Comparison of ENCODE assay signal across 23 mouse cellular contexts in the genomic region with DNA sequence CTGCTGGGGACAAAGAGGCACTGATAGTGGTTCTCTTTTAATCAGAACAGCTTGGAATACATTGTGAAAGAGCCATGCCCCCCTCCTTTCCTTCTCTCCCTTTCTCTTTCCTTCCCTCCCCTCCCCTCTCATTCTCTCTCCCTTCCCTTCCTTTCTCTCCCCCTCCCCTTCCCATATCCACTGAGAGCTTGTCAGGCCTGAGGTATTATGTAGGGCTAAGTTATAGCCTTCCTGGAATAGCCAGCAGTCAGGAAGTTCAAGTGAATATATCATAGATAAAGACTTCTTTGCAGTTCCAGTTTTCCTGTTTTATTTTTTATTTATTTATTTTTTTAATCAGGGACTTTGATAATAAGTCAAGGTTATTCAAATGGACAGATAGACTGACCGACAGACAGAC.
DNase-seq lines count a peak whose midpoint lies in the region; ATAC-seq and TF ChIP-seq lines count a peak whose summit lies in the region.
"Had no signal": no experiment of that assay in that cellular context is flagged by ENCODE, and none has a peak within 500 bp of the region (broad histone marks: within the 10 kb centered on the region; RNA-seq: fewer than 3 reads in every experiment).

No protein-coding gene starts in this region.

- no peaks in the 10 kb centered on the region for H3K27me3 ChIP-seq in kidney, embryonic 16.5 days (ENCODE audit: insufficient read depth, low read length)
- H3K27me3 ChIP-seq in kidney, embryonic 14.5 days (ENCODE audit: control insufficient read depth, insufficient read depth, low read length): no peaks in the 10 kb centered on the region
- H3K27me3 ChIP-seq in forebrain, embryonic 15.5 days: no peaks in the 10 kb centered on the region
- no peaks in the 10 kb centered on the region for H3K27me3 ChIP-seq in forebrain, postnatal 0 days (ENCODE audit: insufficient read depth, low read length)
- H3K27me3 ChIP-seq in midbrain, embryonic 14.5 days (ENCODE audit: control insufficient read depth, insufficient read depth, low read length): no peaks in the 10 kb centered on the region
- no peaks in the 10 kb centered on the region for H3K27me3 ChIP-seq in lung, postnatal 0 days (replicated peaks; ENCODE audit: insufficient read depth, low read length)
- H3K27me3 ChIP-seq: embryonic facial prominence, embryonic 15.5 days; megakaryocyte, embryonic 14.5 days had no signal

- no peak overlapping the region for H3K4me2 ChIP-seq in kidney, embryonic 16.5 days (replicated peaks; ENCODE audit: low read depth, low read length)
- H3K4me2 ChIP-seq in kidney, embryonic 14.5 days (replicated peaks; ENCODE audit: low read depth, low read length): no peak overlapping the region
- H3K4me2 ChIP-seq in forebrain, embryonic 15.5 days (replicated peaks): no peak overlapping the region
- no peak overlapping the region for H3K4me2 ChIP-seq in forebrain, postnatal 0 days (ENCODE audit: low read depth)
- H3K4me2 ChIP-seq in midbrain, embryonic 14.5 days (ENCODE audit: low read length): no peak overlapping the region
- no peak overlapping the region for H3K4me2 ChIP-seq in lung, postnatal 0 days (replicated peaks; ENCODE audit: low read depth, low read length)
- H3K4me2 ChIP-seq: embryonic facial prominence, embryonic 15.5 days had no signal

- H3K27ac ChIP-seq in kidney, embryonic 16.5 days (ENCODE audit: low read length): no peak overlapping the region
- no peak overlapping the region for H3K27ac ChIP-seq in kidney, embryonic 14.5 days (ENCODE audit: low read depth, low read length)
- peak overlapping the region; percentile 88 for H3K27ac ChIP-seq in forebrain, embryonic 15.5 days (replicated peaks)
- peak overlapping the region; percentile 69 for H3K27ac ChIP-seq in forebrain, postnatal 0 days (ENCODE audit: low read depth, low read length)
- peak overlapping the region; percentile 91 for H3K27ac ChIP-seq in midbrain, embryonic 14.5 days (replicated peaks; ENCODE audit: low read depth, low read length)
- H3K27ac ChIP-seq in lung, postnatal 0 days (ENCODE audit: low read length): no peak overlapping the region
- H3K27ac ChIP-seq: embryonic facial prominence, embryonic 15.5 days; heart, embryonic 10.5 days had no signal

- H3K9ac ChIP-seq in kidney, embryonic 16.5 days (replicated peaks; ENCODE audit: low read length): no peak overlapping the region
- no peak overlapping the region for H3K9ac ChIP-seq in kidney, embryonic 14.5 days (ENCODE audit: low read depth, low read length)
- H3K9ac ChIP-seq in forebrain, embryonic 15.5 days (replicated peaks): no peak overlapping the region
- H3K9ac ChIP-seq in forebrain, postnatal 0 days: no peak overlapping the region
- no peak overlapping the region for H3K9ac ChIP-seq in midbrain, embryonic 14.5 days (replicated peaks; ENCODE audit: low read length)
- H3K9ac ChIP-seq in lung, postnatal 0 days (replicated peaks; ENCODE audit: low read depth): no peak overlapping the region
- H3K9ac ChIP-seq: embryonic facial prominence, embryonic 15.5 days; liver, postnatal 0 days had no signal

- 27% methylated on average over 1 of the region's 1 CpGs for WGBS in kidney, embryonic 16.5 days
- 21% methylated on average over 1 of the region's 1 CpGs for WGBS in kidney, embryonic 14.5 days
- 87% methylated on average over 1 of the region's 1 CpGs for WGBS in forebrain, embryonic 15.5 days
- 94% methylated on average over 1 of the region's 1 CpGs for WGBS in forebrain, postnatal 0 days
- 98% methylated on average over 1 of the region's 1 CpGs for WGBS in midbrain, embryonic 14.5 days
- WGBS in lung, postnatal 0 days: 74% methylated on average over 1 of the region's 1 CpGs

- ATAC-seq in kidney, embryonic 16.5 days (ENCODE audit: low FRiP score, low TSS enrichment): 0 out of 2 replicates have a peak, but pooled peaks have one; percentile 57
- ATAC-seq in kidney, embryonic 14.5 days (ENCODE audit: low FRiP score, low TSS enrichment): no peak
- ATAC-seq in forebrain, embryonic 15.5 days (replicated peaks): no peak
- no peak for ATAC-seq in forebrain, postnatal 0 days
- no peak for ATAC-seq in midbrain, embryonic 14.5 days (ENCODE audit: low FRiP score, low TSS enrichment)
- no peak for ATAC-seq in lung, postnatal 0 days
- no peak for ATAC-seq in activated CD4-positive, CD25-positive, alpha-beta regulatory T cell, adult 4 months
- ATAC-seq: liver, postnatal 0 days; Patski had no signal

- TF ChIP-seq CTCF in forebrain, postnatal 0 days (IDR thresholded peaks at IDR 0.05; ENCODE audit: low read depth): no peak
- no peak for TF ChIP-seq CTCF in lung, postnatal 0 days (IDR thresholded peaks at IDR 0.05)

- no peaks in the 10 kb centered on the region for H3K36me3 ChIP-seq in kidney, embryonic 16.5 days (ENCODE audit: insufficient read depth, low read length)
- H3K36me3 ChIP-seq in kidney, embryonic 14.5 days (ENCODE audit: control insufficient read depth, insufficient read depth, low read length): no peaks in the 10 kb centered on the region
- no peaks in the 10 kb centered on the region for H3K36me3 ChIP-seq in forebrain, embryonic 15.5 days
- H3K36me3 ChIP-seq in forebrain, postnatal 0 days (ENCODE audit: insufficient read depth): no peaks in the 10 kb centered on the region
- H3K36me3 ChIP-seq in midbrain, embryonic 14.5 days (ENCODE audit: control insufficient read depth, insufficient read depth, low read length): no peaks in the 10 kb centered on the region
- no peaks in the 10 kb centered on the region for H3K36me3 ChIP-seq in lung, postnatal 0 days (ENCODE audit: insufficient read depth, low read length)
- H3K36me3 ChIP-seq: embryonic facial prominence, embryonic 15.5 days; heart, embryonic 10.5 days had no signal

- peaks cover 5% of the 10 kb centered on the region; the same call in 1 of the 2 replicates for H3K4me1 ChIP-seq in kidney, embryonic 16.5 days (ENCODE audit: insufficient read depth, low read length)
- H3K4me1 ChIP-seq in kidney, embryonic 14.5 days (ENCODE audit: control insufficient read depth, insufficient read depth, low read length): peaks cover 2% of the 10 kb centered on the region; the same call in 1 of the 2 replicates
- H3K4me1 ChIP-seq in forebrain, embryonic 15.5 days: peaks cover 48% of the 10 kb centered on the region
- H3K4me1 ChIP-seq in forebrain, postnatal 0 days (ENCODE audit: insufficient read depth): peaks cover 23% of the 10 kb centered on the region
- H3K4me1 ChIP-seq in midbrain, embryonic 14.5 days (ENCODE audit: control insufficient read depth, insufficient read depth, low read length): peaks cover 32% of the 10 kb centered on the region
- H3K4me1 ChIP-seq in lung, postnatal 0 days (ENCODE audit: insufficient read depth, low read depth, low read length): no peaks in the 10 kb centered on the region
- H3K4me1 ChIP-seq: megakaryocyte, embryonic 14.5 days had no signal

- TF ChIP-seq EP300 in lung, postnatal 0 days (IDR thresholded peaks at IDR 0.05): no peak

- no peak overlapping the region for H3K4me3 ChIP-seq in kidney, embryonic 16.5 days (ENCODE audit: low read length)
- H3K4me3 ChIP-seq in kidney, embryonic 14.5 days (ENCODE audit: low read length): no peak overlapping the region
- H3K4me3 ChIP-seq in forebrain, embryonic 15.5 days: no peak overlapping the region
- no peak overlapping the region for H3K4me3 ChIP-seq in forebrain, postnatal 0 days (ENCODE audit: low read depth, low read length)
- no peak overlapping the region for H3K4me3 ChIP-seq in midbrain, embryonic 14.5 days (replicated peaks; ENCODE audit: low read depth, low read length)
- H3K4me3 ChIP-seq in lung, postnatal 0 days (ENCODE audit: low read depth, low read length): no peak overlapping the region
- H3K4me3 ChIP-seq: embryonic facial prominence, embryonic 15.5 days; heart, embryonic 10.5 days; megakaryocyte, embryonic 14.5 days; myocyte had no signal

- DNase-seq in forebrain, postnatal 0 days: no peak
- no peak for DNase-seq in midbrain, embryonic 14.5 days
- DNase-seq in cerebellum, adult 9-11 months: no peak
- no peak for DNase-seq in lung, postnatal 0 days (ENCODE audit: low spot score)
- DNase-seq: adrenal gland, postnatal 14 days; cerebellum, adult 11 months; cerebellum, postnatal 25 days; embryo, embryonic 11 days; kidney, adult 8-10 months; layer of hippocampus, postnatal 36 days; liver, postnatal 0 days; lung, postnatal 14 days; retina, postnatal 1 day; thymus, adult 2 months had no signal

- no peaks in the 10 kb centered on the region for H3K9me3 ChIP-seq in kidney, embryonic 16.5 days (ENCODE audit: low read length)
- H3K9me3 ChIP-seq in kidney, embryonic 14.5 days (ENCODE audit: control insufficient read depth, low read length): no peaks in the 10 kb centered on the region
- no peaks in the 10 kb centered on the region for H3K9me3 ChIP-seq in forebrain, embryonic 15.5 days
- H3K9me3 ChIP-seq in forebrain, postnatal 0 days (ENCODE audit: low read length): no peaks in the 10 kb centered on the region
- no peaks in the 10 kb centered on the region for H3K9me3 ChIP-seq in midbrain, embryonic 14.5 days (ENCODE audit: control insufficient read depth, low read length)
- H3K9me3 ChIP-seq in lung, postnatal 0 days (ENCODE audit: low read length): no peaks in the 10 kb centered on the region
- H3K9me3 ChIP-seq: embryonic facial prominence, embryonic 15.5 days; heart, embryonic 10.5 days had no signal

Comparison
In these comparisons a context has a peak if more than half of its experiments do, and no peak if none do; other contexts are left out.
1. H3K27ac ChIP-seq: peak in forebrain, embryonic 15.5 days (single experiment), forebrain, postnatal 0 days (single experiment) and midbrain, embryonic 14.5 days (single experiment); none in kidney, embryonic 16.5 days (single experiment), kidney, embryonic 14.5 days (single experiment) and lung, postnatal 0 days (single experiment).